Mouse (Mus musculus): Measurements from ENCODE around the gene Gm4792.

Gm4792 gene

DNA sequence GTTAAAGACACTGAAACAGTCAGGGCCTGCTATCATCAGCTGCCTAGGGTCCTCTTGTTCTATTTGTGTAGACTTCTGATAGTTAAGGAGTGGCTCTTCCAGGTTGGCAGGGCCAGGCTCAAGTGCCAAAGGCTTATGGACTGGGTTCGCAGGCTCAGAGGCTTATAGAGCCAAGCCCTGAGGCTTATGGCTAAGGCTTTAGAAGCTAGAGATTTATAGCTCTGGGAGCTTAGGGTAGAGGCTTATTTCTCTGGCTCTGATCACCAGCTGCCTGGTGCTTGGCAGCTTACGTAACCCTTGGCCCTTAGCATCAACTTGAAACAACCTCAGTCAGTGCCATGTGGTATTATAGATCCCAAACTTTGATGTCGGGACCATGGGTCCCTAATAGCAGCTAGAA is at the start of gene Gm4792:
TSS of gene Gm4792 (minus strand) at position 233 of the 400 bp plus-strand sequence.
- DNase-seq (ENCODE audit: low spot score): no peak

DNA sequence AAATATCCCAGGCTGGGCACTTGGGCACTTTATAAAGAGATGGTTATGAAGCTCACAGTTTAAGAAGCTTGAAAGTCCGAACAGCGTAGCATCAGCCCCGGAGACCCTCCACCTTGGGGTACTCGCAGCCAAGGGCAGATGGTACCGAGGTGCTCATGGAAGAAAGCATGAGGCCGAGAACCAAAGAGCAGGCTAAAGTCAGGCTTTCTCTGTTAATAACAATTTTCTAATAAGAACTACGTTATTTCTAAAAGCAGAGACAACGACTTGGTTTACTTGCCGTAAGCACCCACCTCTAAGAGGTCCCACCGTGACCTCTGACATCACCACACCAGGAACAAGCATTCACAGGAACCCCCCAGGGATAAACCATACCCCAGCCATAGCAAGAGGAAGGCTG is 49.5 kb upstream of the Gm4792 start:
- no peak for DNase-seq (ENCODE audit: low spot score)

DNA sequence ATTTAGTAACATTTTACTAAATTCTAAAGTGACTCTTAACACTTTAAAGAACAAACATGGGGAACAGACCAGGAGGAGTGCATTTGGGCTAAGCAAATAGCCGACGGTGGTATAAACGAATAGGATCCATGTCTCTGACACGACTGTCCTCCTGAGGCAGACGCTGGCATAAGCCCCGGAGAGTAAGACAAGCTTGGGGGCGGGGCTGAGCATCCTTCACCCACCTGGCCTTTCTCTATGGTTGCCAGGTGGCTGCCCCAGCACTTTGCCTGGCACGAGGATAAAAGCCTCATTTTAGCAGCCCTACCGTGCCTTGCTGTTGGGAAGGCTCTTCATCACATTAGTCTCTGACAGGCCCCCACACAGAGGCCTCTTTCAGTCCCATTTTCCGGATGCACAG is 48.8 kb upstream of the Gm4792 start:
- DNase-seq (ENCODE audit: low spot score): no peak

DNA sequence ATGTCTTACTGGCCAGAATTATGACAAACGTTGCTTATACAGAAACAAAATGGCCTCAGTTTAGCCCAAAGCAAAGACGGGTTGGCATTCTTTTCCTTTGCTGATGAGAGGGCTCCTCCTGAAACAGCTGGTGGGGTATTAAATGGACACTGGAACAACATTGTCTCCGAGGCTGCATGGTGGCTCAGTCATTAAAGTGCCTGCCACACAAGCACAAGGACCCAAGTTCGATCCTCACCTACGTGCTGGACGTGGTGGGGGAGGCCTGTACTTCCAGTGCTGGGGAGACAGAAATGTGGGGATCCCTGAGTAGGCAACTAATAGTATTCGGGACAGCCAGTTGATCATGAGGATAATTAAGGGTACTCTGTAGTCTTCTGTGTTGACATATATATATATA is 48.1 kb upstream of the Gm4792 start:
- no peak for DNase-seq (ENCODE audit: low spot score)

DNA sequence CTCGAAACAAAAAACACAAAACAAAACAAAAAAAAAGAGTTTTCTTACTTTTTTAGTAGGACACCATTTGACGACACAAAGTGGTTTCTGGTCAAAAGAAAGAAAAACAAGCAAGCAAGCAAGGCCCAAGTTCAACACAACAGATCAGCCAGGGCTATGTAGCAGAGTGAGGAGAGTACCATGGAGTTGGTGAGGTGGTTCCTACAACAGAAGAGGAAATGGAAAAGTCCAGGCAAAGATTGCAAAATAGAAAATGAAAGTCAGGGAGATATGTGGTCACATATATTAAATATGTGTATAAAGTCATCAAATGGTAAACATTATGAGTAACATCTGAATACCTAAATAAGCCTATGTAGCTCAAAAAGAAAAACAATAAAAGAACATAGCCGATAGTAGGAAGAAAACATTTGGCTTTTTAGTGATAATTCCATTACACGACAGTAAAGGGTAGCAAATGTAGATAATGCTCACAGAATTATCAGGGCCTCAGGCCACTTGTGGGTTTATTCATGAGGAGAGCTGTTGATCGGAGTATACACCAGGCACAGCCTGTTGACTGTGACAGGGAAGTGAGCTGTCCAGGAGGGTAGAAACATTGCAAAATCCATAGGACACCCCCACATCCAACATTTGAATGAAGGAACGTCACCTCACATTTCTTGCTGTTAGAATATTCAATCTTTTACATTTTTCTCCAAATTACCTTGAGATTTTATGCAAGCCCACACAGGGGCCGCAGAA is 47.2 kb upstream of the Gm4792 start:
- DNase-seq (ENCODE audit: low spot score): no peak

DNA sequence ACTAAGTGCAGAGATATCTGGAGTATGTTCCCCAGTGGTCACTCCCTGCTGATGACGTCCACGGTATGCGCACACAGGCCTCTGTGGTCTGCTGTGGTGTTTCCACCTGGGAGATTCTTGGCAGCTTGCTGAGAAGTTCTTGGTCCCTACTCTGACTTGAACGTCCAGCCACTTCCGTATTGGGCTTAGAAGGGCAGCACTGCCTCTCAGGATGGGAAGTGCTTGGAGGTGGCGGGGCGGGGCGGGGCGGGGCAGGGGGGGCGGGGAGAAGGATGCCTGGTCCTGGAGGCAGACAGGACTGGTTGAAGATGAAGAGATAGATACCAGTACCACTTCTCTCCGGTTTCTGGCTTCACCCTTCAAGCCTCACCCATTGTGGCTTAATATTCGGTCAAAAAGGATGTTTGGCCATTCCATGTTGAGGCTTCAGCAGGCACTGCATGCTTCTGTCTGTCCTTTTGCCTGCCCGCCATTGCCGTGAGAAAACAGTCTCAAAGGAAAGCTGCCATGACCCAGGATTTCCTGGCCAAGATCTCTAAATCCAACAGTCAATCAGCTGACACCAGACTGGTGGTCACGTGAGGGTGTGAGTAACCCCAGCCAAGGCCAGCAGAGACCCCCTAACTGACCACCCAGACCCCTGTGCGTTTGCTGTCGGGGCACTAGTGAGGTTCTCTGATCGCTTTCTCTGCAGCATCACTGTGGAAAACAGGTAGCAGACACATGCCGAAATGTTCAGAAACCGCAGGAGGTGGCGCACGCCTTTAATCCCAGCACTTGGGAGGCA is 46.3 kb upstream of the Gm4792 start:
- DNase-seq (ENCODE audit: low spot score): no peak

DNA sequence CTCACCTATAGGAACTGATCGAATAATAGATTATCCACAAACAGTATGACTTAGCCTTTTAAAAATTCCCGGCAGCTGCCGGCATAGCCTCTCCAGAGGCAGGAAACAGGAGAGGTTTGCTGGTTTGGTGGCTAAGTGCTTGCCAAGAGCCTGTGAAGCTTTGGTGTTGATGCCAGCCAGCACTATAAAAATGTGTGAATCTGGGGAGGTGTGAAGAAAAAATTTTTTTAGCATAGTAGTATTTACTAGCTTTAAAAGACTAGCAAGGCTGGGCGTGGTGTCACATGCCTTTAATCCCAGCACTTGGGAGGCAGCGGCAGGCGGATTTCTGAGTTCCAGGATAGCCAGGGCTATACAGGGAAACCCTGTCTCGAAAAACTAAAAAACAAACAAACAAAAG is 45.1 kb upstream of the Gm4792 start:
- no peak for DNase-seq (ENCODE audit: low spot score)

DNA sequence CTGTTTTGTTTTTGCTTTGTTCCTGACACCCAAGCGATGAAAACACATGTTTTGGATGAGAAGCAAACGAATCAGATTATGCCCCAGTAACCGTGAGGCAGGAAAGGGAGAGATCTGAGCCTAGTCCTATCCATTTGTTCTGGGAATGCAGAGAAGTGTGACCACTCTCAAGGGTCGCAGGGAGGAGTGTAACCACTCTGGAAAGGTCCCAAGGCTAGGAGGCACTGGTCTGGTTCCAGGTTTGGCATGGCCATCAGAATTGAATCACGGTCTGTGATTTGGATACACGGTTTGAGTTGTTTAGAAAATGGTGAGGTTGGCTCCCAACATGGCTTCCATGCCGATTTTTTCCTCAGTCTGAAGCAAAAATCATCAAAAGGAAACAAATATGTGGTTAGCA is 43.8 kb upstream of the Gm4792 start:
- DNase-seq (ENCODE audit: low spot score): no peak

DNA sequence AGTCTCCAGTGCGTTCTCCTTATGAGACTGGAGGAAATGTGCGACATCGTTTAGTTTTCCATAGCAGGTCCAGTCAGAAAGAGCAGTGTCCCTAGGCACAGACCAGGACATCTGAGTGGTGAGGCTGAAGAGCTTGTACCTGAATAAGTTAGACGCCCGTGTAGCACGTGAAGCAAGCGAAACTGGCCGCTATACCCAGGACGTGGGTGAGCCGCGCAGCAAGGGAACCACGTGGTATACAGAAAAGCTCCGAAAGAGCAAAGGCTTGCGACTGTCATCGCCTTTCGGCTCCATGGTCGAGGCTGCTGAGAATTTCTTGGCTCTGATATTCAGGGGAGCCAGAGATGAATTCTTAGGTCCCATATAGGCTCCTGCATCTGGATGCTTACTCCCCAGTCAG is 43.0 kb upstream of the Gm4792 start:
- DNase-seq (ENCODE audit: low spot score): no peak

DNA sequence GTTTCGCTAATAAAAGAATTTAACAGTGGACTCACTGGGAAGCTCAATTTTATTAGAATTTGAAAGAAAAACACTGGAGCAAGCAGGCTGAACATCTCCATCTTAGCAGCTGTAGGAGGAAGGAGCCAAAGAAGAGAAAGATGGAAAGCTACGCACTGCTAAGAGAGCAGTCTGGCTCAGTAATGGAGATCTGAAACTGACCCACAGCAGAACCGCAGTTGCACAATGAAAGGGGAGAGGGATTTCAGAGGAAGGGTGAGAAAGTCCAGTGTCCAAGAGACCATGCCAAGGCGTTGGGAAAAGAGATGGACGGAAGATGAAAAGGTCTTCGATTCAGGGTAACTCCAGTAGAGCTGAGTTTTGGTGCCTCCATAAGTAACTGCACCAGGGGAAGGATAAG is 37.6 kb upstream of the Gm4792 start:
- no peak for DNase-seq (ENCODE audit: low spot score)

DNA sequence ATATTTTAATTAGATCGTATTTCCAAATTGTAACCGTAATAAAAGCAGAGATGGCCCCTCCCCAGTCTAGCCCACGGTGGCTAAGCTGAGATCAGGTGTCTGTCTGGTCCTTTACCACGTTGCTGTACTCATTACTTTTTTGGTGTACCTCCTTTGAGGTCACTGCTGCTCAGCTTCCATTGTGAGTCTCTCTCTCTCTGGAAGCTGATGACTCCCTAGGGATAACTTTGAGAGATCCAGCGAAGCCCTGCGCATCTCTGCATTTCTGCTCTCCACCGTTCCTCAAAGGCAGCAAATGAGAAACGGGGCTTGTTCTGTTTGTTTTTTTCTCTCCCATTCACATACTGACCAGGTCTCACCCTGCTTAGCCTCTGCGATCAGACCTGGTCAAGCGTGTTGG is 36.5 kb upstream of the Gm4792 start:
- no peak for DNase-seq (ENCODE audit: low spot score)

DNA sequence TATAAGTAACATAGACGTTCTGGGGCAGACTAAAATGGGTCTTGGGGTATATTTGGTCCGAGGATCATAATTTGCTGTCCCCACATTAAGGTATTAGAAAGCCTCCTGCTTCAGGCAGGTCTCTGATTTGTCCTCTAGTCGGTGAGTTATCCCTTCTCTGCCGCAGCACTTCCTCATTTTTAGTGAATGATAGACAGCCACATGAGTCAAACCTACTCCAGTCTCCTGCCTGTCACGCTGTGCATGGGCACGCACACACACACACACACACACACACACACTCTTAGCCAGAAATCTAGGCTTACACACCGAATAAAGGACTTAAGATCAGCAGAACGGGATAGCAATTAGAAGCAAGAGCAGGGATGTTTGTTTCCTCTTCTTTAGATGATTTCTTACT is 34.8 kb upstream of the Gm4792 start:
- no peak for DNase-seq (ENCODE audit: low spot score)

DNA sequence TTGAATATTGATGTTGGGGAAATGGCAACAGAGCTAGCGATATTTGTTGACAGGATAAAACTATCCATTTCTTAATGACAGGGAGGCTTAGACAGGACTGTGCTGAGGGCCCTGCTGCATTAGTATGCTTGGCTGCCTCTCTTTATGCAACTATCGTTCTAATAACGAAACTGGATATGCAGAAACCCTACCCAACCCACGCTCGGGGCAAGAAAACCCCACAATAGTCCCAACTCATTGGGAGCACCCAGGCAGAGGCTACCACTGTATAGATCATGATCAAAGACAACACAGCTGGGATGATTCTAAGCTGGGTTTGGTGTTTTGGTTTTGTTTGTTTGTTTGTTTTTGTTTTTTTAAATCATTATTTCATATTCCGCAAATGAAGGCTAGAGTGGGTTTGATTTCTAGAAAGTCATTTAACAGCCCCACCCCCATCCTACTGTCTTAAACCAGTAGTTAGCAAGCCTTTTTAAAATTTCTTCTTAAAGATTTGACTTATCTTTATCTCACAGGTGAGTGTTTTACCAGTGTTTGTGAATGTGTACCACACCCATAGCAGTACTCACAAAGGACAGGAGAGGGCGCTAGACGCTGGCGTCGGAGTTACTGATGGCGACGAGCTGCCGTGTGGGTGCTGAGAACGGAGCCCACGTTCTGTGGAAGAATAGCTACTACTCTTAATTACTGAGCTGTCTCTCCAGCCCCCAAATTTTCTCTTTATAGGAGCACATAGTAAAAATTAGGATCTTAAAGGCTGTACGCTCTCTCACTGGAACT is 34.0 kb upstream of the Gm4792 start:
- DNase-seq (ENCODE audit: low spot score): no peak

DNA sequence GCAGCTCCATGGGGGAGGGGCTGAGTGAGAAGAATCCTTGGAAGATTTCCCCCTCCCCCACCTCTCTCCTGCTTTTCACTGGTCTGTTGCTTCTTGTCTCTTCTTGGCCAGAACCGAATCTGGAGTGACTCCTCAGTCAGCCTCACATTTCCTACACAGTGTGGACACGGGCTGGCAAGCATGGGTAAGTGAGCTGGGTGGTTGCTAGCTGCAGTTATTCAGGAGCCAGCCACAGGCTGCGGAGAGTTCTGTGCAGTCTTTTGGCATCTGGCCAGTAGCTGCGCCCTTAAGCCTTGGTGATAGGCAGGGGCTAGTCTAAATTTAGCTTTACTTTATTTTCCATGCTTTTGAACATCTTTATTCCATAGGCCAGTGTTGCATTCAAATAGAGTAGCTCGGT is 31.5 kb upstream of the Gm4792 start:
- peak; percentile 27 for DNase-seq (ENCODE audit: low spot score)

DNA sequence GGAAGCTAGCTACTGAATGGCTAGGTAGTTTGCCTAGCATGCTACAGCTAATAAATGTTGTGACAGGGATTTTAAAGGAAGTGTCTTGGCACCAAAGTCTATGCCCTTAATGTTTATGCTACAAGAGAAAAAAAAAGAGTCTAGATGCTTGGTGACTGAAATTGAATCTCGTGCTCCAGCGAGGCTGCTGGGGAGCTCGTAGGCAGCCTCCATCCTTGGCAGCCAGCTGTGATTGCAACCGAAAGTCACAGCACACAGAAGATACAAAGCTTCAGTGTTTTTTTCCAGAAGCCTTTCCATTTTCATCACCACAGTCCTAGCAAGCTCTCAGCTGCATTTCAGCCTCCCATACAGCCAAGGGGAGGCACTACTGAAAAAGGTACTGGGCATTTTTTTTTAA is 20.1 kb upstream of the Gm4792 start:
- DNase-seq (ENCODE audit: low spot score): no peak

DNA sequence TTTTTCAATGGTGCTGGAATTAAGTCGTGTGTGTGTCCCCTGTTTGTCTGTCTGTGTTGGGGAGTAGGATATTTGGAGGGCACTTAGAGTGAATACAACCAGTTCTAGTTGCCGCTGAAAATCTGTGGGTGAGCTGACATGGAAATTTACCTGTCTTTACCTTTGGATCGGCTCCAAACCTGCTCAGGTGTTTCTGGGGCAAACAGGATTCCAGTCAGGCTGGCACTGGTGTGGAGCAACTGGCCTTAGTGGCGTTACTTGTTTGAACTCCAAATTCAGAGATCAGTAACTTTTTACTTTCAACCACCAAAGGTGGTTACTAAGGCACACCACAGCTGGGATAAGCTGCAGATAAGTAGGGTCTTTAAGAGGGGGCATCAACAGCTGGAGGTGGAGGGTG is 14.6 kb upstream of the Gm4792 start:
- no peak for DNase-seq (ENCODE audit: low spot score)

DNA sequence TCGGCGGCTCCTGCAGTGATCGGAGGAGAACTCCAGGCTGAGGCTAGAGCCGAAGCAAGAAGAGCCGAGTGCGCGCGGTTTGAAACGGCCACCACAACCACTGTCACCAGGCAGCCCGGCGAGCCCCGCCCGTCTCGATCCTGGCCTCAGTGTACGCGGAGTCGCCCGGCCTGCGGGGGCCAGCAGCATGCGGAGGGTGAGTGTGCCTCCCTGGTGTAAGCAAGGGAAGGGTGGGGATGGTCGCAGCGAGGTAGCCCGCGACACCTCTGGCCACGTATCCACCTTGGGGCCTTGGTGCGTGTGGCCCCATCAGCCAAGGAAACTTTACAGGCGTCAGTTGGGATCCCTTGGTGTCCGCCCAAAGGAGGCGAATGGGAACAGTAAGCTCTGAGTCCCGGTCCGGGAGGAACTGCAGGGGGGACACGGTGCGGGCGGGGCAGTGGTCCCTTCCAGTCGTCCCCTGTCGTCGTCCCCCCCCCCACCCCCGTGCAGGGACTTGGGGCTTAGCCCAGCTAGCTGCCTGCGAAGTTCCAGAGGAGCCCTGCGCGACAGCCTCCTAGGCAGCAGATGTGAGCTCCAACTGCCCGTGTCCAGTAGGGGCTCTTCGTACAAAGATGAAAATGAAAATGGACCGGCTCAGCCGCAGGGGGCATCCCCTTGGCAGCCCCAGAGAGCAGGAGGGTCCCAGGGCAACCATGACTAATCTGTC is 13.7 kb upstream of the Gm4792 start:
- DNase-seq (ENCODE audit: low spot score): peak; percentile 9

DNA sequence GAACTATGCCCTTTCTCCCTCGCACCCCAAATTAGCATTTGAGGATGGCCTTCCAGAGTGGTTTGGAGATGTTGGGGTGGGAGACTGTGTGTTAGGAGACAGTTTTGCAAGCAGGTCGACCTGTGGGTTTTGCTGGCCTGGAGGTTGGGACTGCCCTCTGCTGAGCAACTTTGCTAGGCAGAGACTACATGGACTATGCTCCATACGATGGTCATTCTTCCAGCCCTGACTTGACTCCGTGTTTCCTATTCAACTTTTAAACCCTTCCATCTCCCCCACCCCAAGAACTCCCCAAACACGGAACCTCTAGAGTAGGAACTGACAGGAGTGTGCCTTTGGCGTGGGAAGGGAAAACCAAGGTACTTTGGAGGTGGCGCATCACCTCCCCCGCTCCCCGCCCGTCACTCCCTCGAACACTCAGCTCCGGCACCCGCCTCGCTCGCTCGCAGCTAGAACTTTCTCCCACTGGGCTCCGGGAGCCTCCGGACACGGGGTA is 13.1 kb upstream of the Gm4792 start, which contains the start of gene Tmcc3:
TSS of gene Tmcc3 (plus strand) at position 439 of the 496 bp plus-strand sequence.
- no peak for DNase-seq (ENCODE audit: low spot score)

DNA sequence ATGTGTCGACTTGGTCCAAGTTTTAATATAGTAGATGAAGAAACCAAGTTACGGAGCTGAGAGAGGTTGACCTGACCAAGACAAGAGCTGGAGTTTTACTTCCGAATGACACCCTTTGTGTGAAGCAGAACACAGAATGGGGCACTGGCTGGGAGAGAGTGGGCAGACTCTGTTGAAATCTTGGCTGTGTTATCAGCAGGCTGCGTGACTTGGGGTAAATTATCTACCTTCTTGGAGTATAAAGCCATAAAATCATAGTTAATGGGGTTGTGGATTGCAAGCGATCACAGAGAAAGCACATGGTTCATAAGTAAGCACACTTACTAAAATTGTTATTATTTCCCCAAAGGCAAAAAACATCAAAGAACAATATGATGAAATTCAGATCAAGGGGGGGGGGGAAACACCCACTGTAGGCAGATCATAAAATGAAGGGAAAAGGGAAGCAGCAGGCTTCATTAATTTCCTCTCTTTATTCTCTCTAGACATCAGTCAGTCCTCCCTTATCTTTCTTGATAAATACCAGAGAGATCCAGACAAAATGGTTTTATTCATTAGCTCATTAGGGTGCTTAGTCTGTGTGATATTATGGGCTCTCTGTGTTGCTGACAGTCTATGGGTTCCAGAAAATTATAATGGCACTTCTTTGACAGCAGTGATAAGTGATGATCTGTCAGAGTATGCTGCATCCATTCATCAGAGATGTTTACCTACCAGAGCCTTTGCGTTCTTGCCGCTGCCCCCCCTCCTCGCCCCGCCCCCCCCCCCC is 12.2 kb upstream of the Gm4792 start:
- no peak for DNase-seq (ENCODE audit: low spot score)

DNA sequence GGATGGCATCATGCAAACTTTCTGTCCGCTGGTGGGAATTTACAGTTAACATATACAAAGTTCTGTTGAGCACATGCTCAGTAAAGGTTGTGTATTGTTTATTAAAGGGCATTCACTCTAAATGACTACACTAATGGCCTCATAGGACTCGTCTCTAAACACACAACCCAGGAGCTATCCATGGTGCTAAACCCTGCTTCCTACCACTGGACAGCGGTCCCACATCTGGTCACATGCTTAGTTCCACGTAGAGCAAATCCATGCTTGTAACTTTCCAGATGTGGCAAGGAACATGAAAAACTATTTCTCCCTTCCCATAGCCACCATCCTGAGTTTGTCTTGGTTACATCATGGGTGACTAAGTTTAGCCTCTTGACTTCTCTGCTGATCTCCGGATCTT is 7.0 kb upstream of the Gm4792 start:
- no peak for DNase-seq (ENCODE audit: low spot score)

DNA sequence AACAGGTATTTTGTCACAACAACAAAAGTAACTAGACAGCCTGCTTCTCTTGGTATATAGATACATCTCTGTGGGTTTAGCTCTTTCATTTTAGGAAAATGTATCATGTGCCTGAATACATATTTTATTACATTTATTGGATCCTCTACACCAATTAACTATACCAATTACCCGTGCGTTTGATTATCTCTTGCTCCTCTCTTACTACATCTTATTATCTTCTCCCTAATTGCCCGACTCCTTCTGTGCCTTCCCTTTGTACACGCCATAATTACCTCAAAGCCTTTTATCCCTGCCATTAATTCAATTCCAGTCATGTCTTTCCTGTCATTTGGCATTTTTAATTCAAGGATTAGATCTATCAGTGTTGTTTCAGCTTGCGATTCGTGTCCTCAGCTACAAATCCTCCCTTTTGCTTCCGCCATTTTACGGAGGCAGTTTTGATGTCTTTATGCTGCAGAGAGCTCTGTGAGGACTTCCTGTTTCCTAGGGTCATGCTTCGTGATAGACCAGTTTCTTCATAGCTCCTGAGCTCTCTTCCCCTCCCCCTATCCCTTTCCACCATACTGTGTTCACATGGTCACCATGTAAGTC is 5.7 kb upstream of the Gm4792 start:
- no peak for DNase-seq (ENCODE audit: low spot score)
